Mouse (Mus musculus) forebrain, embryonic 16.5 days (tissue): Measurements from ENCODE around the gene Glo1. TPM values are rescaled to one million over a fixed set of nuclear protein-coding genes. Genes with fewer than 3 reads are reported as not detected.
"Not testable (repeated sequence)": the region's sequence is repeated elsewhere in the genome, so short reads cannot be mapped to it uniquely, and the experiment has no call there.

ENCODE experiments used
- ATAC-seq: fragments of 200-750 bp; cut with Nextera tagmentation; 2 replicates; pipeline ENCODE4 v1.8.0; 2017; ENCODE audit warnings: mild to moderate bottlenecking, moderate library complexity
- H3K27ac ChIP-seq: fragments of 300-500 bp; sonication (generic); 2 replicates; pipeline ENCODE4 v1.5.1; 2014; ENCODE audit warnings: low read length, control low read depth
- H3K27me3 ChIP-seq: fragments of 300-500 bp; sonication (generic); replicated peaks from 2 replicates; pipeline ENCODE4 v1.6.1; 2014; ENCODE audit warnings: low read length; ENCODE audit not compliant: control insufficient read depth, insufficient read depth
- H3K36me3 ChIP-seq: fragments of 300-500 bp; sonication (generic); 2 replicates; pipeline ENCODE4 v1.6.1; 2014; ENCODE audit not compliant: control insufficient read depth, insufficient read depth
- H3K4me1 ChIP-seq: fragments of 300-500 bp; sonication (generic); replicated peaks from 2 replicates; pipeline ENCODE4 v1.6.1; 2014; ENCODE audit warnings: low read length; ENCODE audit not compliant: control insufficient read depth, insufficient read depth
- H3K4me2 ChIP-seq: fragments of 300-500 bp; sonication (generic); 2 replicates; pipeline ENCODE4 v1.6.1; 2014; ENCODE audit warnings: mild to moderate bottlenecking, low read length, control low read depth
- H3K4me3 ChIP-seq: fragments of 300-500 bp; sonication (generic); replicated peaks from 2 replicates; pipeline ENCODE4 v1.5.1; 2014; ENCODE audit warnings: mild to moderate bottlenecking, low read length, control low read depth
- H3K9ac ChIP-seq: fragments of 300-500 bp; sonication (generic); replicated peaks from 2 replicates; pipeline ENCODE4 v1.6.1; 2014; ENCODE audit warnings: low read depth, low read length, control low read depth
- H3K9me3 ChIP-seq: fragments of 300-500 bp; sonication (generic); 2 replicates; pipeline ENCODE4 v1.6.1; 2016; ENCODE audit warnings: low read length; ENCODE audit not compliant: control insufficient read depth
- WGBS: fragments of 180-500 bp; shearing (Covaris S2); extraction: QIAGEN DNeasy Blood & Tissue Kit; methylation state at CpG from one replicate; pipeline ENCODE4 v1.1.7; 2014; 5-methylcytosine and 5-hydroxymethylcytosine counted together
- polyA plus RNA-seq: library from polyadenylated mRNA; unstranded; fragments of >200 nt; fragmentation: Nextera tagmentation; extraction: Ambion mirVana; gene quantifications from 2 replicates; pipeline ENCODE4 v1.2.1, GENCODE M21; 2015

Glo1 gene
- 156 and 176 TPM in 2 replicates for polyA plus RNA-seq

GRCm38 (mm10) chr17:30626719-30627118, at the start of gene Glo1:
TSS of gene Glo1 (minus strand) at chr17:30626871.
- H3K9me3 ChIP-seq, ATAC-seq, H3K9ac ChIP-seq, H3K4me1 ChIP-seq, H3K36me3 ChIP-seq, H3K27me3 ChIP-seq, H3K4me2 ChIP-seq, H3K4me3 ChIP-seq, H3K27ac ChIP-seq: not testable (repeated sequence)
- no CpG with 5 or more reads among the region's 20 CpGs for WGBS

- no peaks in the 10 kb centered on the region for H3K27me3 ChIP-seq
- peaks cover 7% of the 10 kb centered on the region; the same call in 1 of the 2 replicates for H3K4me1 ChIP-seq
- H3K36me3 ChIP-seq = no peaks in the 10 kb centered on the region
- H3K9ac ChIP-seq = no peak overlapping the region
- no peak for ATAC-seq
- WGBS = 78% methylated on average over 9 of the region's 9 CpGs
- no peak overlapping the region for H3K4me3 ChIP-seq
- H3K27ac ChIP-seq = no peak overlapping the region
- no peaks in the 10 kb centered on the region for H3K9me3 ChIP-seq
- H3K4me2 ChIP-seq = no peak overlapping the region
These were observed 48.5 kb upstream of the Glo1 start for GRCm38 (mm10) chr17:30675021-30675740.

GRCm38 (mm10) chr17:30673023-30673422, 46.4 kb upstream of the Glo1 start:
- no peak overlapping the region for H3K27ac ChIP-seq
- peaks cover 11% of the 10 kb centered on the region; the same call in 1 of the 2 replicates for H3K4me1 ChIP-seq
- H3K36me3 ChIP-seq = no peaks in the 10 kb centered on the region
- H3K4me2 ChIP-seq = no peak overlapping the region
- 88% methylated on average over 6 of the region's 6 CpGs for WGBS
- no peak overlapping the region for H3K9ac ChIP-seq
- H3K27me3 ChIP-seq = no peaks in the 10 kb centered on the region
- H3K9me3 ChIP-seq = no peaks in the 10 kb centered on the region
- no peak overlapping the region for H3K4me3 ChIP-seq
- ATAC-seq = no peak

- peaks cover 11% of the 10 kb centered on the region; the same call in 1 of the 2 replicates for H3K4me1 ChIP-seq
- no peaks in the 10 kb centered on the region for H3K9me3 ChIP-seq
- ATAC-seq = no peak
- H3K27ac ChIP-seq = no peak overlapping the region
- H3K4me2 ChIP-seq = no peak overlapping the region
- no peaks in the 10 kb centered on the region for H3K36me3 ChIP-seq
- H3K9ac ChIP-seq = no peak overlapping the region
- no peaks in the 10 kb centered on the region for H3K27me3 ChIP-seq
- 21% methylated on average over 4 of the region's 4 CpGs for WGBS
- no peak overlapping the region for H3K4me3 ChIP-seq
These were observed 45.9 kb upstream of the Glo1 start for GRCm38 (mm10) chr17:30672556-30672955.

- WGBS = 87% methylated on average over 5 of the region's 5 CpGs
- H3K9ac ChIP-seq = no peak overlapping the region
- ATAC-seq = no peak
- no peaks in the 10 kb centered on the region for H3K36me3 ChIP-seq
- no peak overlapping the region for H3K4me3 ChIP-seq
- H3K27me3 ChIP-seq = no peaks in the 10 kb centered on the region
- H3K4me1 ChIP-seq = 0 out of 2 replicates have a peak, but pooled peaks cover 2% of the 10 kb centered on the region
- H3K9me3 ChIP-seq = 0 out of 2 replicates have a peak, but pooled peaks cover 2% of the 10 kb centered on the region
- H3K4me2 ChIP-seq = no peak overlapping the region
- H3K27ac ChIP-seq = no peak overlapping the region
These were observed 38.2 kb upstream of the Glo1 start for GRCm38 (mm10) chr17:30664856-30665255.

- no peak overlapping the region for H3K9ac ChIP-seq
- ATAC-seq = no peak
- H3K9me3 ChIP-seq = 0 out of 2 replicates have a peak, but pooled peaks cover 2% of the 10 kb centered on the region
- H3K27ac ChIP-seq = no peak overlapping the region
- WGBS = 95% methylated on average over 8 of the region's 8 CpGs
- H3K4me2 ChIP-seq = no peak overlapping the region
- H3K4me1 ChIP-seq = no peaks in the 10 kb centered on the region
- no peak overlapping the region for H3K4me3 ChIP-seq
- no peaks in the 10 kb centered on the region for H3K36me3 ChIP-seq
- no peaks in the 10 kb centered on the region for H3K27me3 ChIP-seq
These were observed 36.5 kb upstream of the Glo1 start for GRCm38 (mm10) chr17:30663170-30663569.

- Histone ChIP-seq H3K9ac (no peak overlapping the region), H3K9me3 (0 out of 2 replicates have a peak, but pooled peaks cover 2% of the 10 kb centered on the region), H3K4me2 (no peak overlapping the region), H3K27me3 (no peaks in the 10 kb centered on the region), H3K27ac (no peak overlapping the region), H3K36me3 (no peaks in the 10 kb centered on the region), H3K4me1 (no peaks in the 10 kb centered on the region), H3K4me3 (no peak overlapping the region)
- WGBS = 75% methylated on average over 8 of the region's 8 CpGs
- no peak for ATAC-seq
These were observed 35.5 kb upstream of the Glo1 start for GRCm38 (mm10) chr17:30662131-30662530.

- Histone ChIP-seq H3K4me1 (no peaks in the 10 kb centered on the region), H3K27ac (no peak overlapping the region), H3K9ac (0 out of 2 replicates have a peak overlapping the region, but pooled peaks have one; percentile 15), H3K4me3 (peak overlapping the region; percentile 33), H3K9me3 (no peaks in the 10 kb centered on the region), H3K4me2 (peak overlapping the region; percentile 52), H3K36me3 (no peaks in the 10 kb centered on the region), H3K27me3 (no peaks in the 10 kb centered on the region)
- ATAC-seq = peak; percentile 77
- WGBS = 10% methylated on average over 13 of the region's 13 CpGs
These were observed 31.5 kb upstream of the Glo1 start for GRCm38 (mm10) chr17:30658152-30658544.

GRCm38 (mm10) chr17:30657530-30658151, 31.0 kb upstream of the Glo1 start:
- Histone ChIP-seq H3K4me3 (peak overlapping the region; percentile 33), H3K9ac (0 out of 2 replicates have a peak overlapping the region, but pooled peaks have one; percentile 15), H3K27ac (no peak overlapping the region), H3K9me3 (no peaks in the 10 kb centered on the region), H3K4me2 (peak overlapping the region; percentile 52), H3K36me3 (no peaks in the 10 kb centered on the region), H3K27me3 (no peaks in the 10 kb centered on the region), H3K4me1 (no peaks in the 10 kb centered on the region)
- no peak; the same call in 1 of the 2 replicates for ATAC-seq
- WGBS = 52% methylated on average over 8 of the region's 8 CpGs
